Mouse (Mus musculus) hematopoietic stem cell, adult 5-6 weeks (primary cell): Measurements from ENCODE around the gene Lzts2. TPM values are rescaled to one million over a fixed set of nuclear protein-coding genes. Genes with fewer than 3 reads are reported as not detected.

Experiments
- ATAC-seq, 2 experiments: fragments of 125-278 bp in 1 of 2; replicated peaks in 1 of 2; 2 replicates each; pipeline ENCODE4 v1.8.0; 2016 to 2017; ENCODE audit warnings: inconsistent platforms in 2 of 2, mild to moderate bottlenecking in 2 of 2, moderate number of reproducible peaks in 2 of 2, low read depth in 1 of 2, moderate TSS enrichment in 1 of 2; ENCODE audit not compliant: low FRiP score in 2 of 2, poor library complexity in 2 of 2, severe bottlenecking in 2 of 2, insufficient read depth in 1 of 2, low TSS enrichment in 1 of 2
- total RNA-seq: library from RNA; stranded (forward); fragments of 172-1452, 232-1000 nt; gene quantifications from 2 replicates; pipeline ENCODE4 v1.2.3, GENCODE M21; 2017

The Lzts2 gene
- total RNA-seq, 1 experiment from 2014 or later, result 29.3 TPM

GRCm38 (mm10) chr19:44992712-44993111 lies 21.5 kb upstream of the Lzts2 start:
- no peak for ATAC-seq

- ATAC-seq, result no peak
Observed at GRCm38 (mm10) chr19:44997786-44998185, 16.4 kb upstream of the Lzts2 start.

DNA sequence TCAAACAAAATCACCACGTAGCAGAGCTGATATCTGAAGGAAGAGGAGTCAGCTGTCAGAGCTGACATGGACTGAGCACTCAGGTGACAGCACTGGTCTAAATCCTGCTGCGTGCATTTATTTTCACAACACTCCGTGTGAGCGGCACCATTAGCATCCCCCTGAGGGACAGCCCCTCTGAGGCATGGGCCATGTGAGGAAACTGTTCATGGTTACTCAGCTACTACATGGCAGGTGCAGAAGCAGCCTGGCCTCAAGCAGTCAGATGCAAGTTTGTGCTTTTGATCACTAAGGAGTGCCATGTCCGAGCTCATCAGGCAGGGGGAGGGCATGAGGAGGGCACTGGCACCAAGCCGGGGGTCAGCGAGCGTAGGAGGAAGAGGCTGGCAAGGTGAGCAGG lies 14.6 kb upstream of the Lzts2 start:
- ATAC-seq, result no peak

- no peak for ATAC-seq
Observed at GRCm38 (mm10) chr19:45002301-45002700, 11.9 kb upstream of the Lzts2 start.

DNA sequence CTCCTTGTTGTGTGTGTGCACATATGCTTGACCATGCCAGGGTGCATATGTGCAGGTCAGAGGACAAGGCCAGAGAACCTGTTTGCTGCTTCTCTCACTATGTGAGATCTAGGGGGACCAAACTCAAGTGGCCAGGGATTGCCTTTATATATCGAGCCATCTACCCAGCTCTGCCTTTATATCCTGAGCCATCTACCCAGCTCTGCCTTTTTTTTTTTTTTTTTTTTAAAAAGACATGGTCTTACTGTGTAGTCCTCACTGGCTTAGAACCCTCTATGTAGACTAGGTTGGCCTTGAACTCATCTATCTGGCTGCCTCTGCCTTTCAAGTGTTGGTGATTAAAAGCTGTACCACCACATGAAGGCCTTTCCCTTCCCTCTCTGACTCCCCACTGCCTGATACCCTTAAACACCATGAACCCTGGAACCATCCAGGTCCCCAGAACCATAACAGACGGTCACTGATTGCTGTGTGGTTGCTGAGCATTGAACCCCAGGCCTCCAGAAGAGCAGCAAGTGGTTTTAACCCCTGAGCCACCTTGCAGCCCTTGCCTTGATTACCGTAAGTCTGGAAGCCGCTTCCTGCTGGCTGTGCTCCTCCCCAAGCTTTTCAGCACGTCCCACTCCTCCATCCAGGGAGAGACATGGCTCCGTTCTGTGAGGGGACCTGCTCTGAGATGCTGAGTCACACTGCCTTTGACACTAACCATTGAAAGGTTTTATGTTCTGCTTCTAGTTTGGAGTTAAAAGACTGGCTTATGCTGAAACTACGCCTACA lies 10.3 kb upstream of the Lzts2 start:
- no peak for ATAC-seq

DNA sequence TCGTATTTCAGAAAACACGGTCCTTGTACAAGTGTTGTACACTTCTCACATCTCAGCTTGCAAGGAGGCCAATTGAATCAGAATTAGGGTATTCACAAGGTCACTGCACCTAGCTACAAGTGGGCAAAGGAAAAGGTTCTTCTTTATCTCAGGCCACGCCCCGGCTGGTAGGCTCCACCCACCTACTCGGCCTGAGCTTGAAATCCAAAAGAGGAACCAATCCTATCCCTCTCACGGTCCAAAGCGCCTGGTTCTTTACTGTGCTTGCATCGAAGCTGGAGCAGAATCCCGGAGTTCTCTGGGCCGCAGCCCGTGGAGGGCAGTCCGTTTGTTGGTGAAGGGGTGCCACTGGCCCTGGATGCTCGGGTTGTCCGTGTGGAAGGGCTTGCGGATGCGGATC lies 8.8 kb upstream of the Lzts2 start, which contains the start of gene Twnk:
TSS of gene Twnk (plus strand) at position 220 of the 400 bp plus-strand sequence.
- ATAC-seq, result peak; percentile 73 to 76

DNA sequence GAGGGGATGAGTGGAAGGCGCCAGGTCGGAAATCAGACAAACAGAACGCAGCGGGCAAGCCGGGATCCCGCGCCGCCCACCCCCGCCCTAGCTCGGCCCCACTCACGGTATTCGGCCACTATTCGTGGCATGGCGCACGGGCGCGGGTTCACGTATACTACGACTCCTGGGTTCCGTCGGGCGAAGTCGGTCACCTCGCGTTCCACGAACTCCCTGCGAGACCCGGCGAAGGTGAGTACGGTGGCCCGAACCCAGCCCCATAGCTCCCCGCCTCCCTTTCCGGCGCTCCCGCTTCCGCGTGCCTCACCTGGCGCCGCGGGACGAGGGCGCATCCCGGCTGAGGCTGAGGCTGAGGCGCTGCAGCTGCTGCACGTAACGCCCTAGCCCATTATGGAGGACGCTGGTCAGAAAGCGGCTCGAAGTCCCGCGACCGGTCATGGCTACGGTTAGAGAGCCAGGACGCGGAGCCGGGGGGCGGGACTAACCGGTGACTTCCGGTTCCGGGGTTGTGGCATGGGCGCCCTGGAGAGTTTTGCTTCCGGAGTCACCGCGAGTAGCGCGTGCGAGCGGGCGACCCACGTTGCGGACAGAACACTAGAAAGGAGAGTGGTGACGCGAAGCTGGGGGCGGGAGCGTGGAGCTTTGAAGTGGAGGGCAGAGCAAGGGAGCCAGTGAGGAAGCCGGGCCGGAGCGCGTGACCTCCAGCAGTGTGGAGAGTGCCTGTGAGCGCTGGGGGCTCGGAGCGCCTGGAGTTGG lies 8.1 kb upstream of the Lzts2 start, which contains the start of gene Mrpl43:
TSS of gene Mrpl43 (minus strand) at position 486 of the 756 bp plus-strand sequence.
- peak; percentile 90 for ATAC-seq

DNA sequence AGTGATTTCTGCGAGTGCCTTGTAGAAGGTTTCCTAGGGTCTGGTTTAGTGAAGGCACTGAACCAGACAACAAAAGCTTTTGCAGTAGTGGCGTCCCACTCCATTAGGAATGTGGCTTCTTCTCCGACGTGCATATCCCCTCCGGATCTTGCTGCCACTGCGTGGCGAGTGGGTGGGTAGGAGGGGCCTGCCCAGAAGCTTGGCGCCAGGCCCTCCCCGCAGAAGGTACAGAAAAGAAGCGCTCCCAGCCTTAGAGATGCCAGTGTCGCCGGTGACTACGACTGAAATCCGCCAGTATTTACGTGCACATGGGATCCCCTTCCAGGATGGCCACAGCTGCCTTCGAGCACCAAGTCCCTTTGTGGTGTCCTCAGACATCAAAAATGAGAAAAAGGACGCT lies 7.2 kb upstream of the Lzts2 start:
- ATAC-seq, result no peak

GRCm38 (mm10) chr19:45007425-45008191 lies 6.6 kb upstream of the Lzts2 start:
- no peak for ATAC-seq

GRCm38 (mm10) chr19:45010646-45011045 lies 3.6 kb upstream of the Lzts2 start:
- no peak for ATAC-seq

GRCm38 (mm10) chr19:45012219-45012618 lies 2.0 kb upstream of the Lzts2 start:
- ATAC-seq, result no peak

GRCm38 (mm10) chr19:45012636-45013035 lies 1.6 kb upstream of the Lzts2 start:
- ATAC-seq, result no peak

- ATAC-seq, result no peak
Observed at GRCm38 (mm10) chr19:45013581-45014225, 511 bp upstream of the Lzts2 start.

- no peak for ATAC-seq
Observed at GRCm38 (mm10) chr19:45014981-45015402, 778 bp downstream of the Lzts2 start.

DNA sequence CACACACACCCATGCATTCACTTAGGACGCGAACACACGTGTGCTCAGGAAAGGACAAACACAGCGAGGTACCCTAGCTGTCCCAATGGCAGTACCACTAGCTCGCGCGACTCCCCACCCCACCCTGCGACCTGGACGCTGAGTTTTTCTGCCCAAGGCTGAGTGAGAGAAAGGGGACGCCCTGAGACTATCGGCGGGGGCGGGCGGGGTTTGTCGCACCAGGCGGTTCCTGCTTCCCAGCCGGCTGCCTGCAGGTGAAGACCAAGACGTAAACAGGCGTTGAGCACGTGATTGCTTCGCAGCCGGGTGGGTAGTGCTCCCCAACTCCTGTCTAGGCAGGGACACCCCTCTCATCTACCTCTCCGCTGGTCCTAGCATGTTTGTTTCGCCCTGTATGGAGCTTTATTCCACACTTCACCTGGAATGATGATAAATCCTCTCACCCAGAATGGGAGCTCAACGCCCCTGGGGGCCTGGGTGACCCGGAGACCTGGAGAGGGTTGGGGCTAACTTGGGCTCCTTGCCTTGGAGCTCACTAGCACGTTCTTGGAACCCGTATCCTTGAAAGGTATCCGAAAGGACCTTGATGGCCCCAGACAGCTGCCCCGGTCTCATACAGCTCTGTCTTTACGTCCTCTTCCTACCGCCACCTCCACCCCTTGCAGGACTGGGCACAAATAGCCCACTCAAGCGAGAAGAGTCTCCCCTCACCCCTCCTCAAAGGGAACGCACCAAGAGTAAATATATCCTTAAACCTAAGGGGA lies 1.5 kb downstream of the Lzts2 start:
- peak; percentile 18 to 22; a peak in 3 of 4 replicates for ATAC-seq

DNA sequence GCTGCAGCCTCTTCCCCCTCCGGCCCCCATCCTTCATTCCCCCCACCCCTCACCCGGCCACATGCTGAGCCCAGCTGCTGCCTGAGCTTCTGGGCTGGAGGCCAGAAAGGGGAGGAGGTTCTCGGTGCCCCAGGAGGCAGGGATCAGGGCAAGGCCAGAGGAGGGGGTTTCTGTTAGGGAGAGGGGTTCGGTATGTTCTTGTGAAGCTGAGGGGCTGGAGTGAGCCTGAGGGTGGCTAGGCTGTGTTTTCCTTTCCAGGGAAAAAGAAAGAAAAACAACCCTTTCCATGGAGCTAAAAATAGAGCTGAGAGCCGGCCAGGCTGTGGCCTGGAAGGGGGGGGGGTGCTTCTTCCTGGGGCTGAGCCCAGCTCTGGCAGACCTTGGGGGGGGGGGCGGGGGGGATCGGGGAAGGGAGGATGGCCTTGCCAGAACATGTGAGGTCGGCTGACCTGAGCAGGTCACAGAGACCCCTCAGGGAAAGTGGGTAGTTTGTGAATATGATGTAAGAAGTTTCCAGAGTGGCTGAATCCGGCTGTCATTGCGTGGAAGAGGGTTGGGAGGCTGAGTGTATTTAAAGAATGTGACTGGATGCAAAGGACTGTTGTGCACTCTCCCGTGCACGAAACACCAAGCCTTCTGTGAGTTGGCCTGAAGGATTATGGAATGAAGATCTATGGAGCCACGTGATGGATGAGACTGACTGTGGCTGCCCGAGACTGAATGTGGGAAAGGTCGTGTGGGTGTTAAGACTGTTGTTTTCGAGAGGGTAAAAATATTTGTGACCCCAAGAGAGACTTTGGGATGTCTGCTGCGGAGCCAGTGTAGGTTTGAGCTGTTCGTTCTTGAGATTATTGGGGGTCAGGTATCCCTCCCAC lies 2.4 kb downstream of the Lzts2 start:
- ATAC-seq, result peak; percentile 29 to 37; a peak in 2 of 4 replicates
